Mouse (Mus musculus) heart, adult 2 months (tissue): Measurements from ENCODE around the gene Tmsb4x.

Source experiments
- CTCF ChIP-seq: fragments of 200-600 bp; IDR thresholded peaks from 2 replicates; pipeline ENCODE4 v1.8.1; 2022; ENCODE audit warnings: antibody characterized with exemption, mild to moderate bottlenecking, moderate library complexity
- EP300 ChIP-seq: fragments of 200-500 bp; IDR thresholded peaks from 2 replicates; pipeline ENCODE4 v1.6.1; 2011; ENCODE audit warnings: low read depth, low read length, control low read depth; ENCODE audit not compliant: insufficient read depth
- POLR2A ChIP-seq: fragments of 200-500 bp; IDR thresholded peaks from 2 replicates; pipeline ENCODE4 v1.6.1; 2011; ENCODE audit warnings: mild to moderate bottlenecking, low read depth, low read length, control low read depth; ENCODE audit not compliant: insufficient read depth

DNA sequence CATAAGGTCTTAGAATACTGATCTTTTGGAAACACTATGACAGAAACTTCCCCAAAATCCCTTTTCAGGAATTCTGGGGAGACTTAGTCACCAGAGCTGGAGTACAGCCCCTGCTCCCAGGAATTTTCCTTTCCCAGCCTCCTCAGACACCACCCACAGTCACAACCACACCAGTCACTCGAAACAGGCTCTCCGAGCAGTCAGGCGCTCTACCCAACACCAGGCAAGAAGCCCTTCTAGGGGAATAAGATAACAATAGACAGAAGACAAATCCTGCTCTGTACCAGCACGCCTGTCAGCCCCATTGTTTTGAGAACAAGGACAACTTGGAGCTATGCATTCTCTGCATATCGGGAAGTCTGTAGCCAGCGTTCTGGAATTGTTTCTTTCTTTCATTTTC is 25.6 kb downstream of the Tmsb4x start:
- TF ChIP-seq POLR2A (no peak), CTCF (no peak), EP300 (no peak)
